Mouse (Mus musculus) gastrocnemius, postnatal 14 days (tissue): ENCODE measurements at regions not wholly inside any gene's neighbourhood (a gene's known extent, or its start where the extent isn't known, plus 50 kb on each side); places are given as distances from the start of the nearest gene placed in this dataset.
"Not testable (repeated sequence)": the region's sequence is repeated elsewhere in the genome, so short reads cannot be mapped to it uniquely, and the experiment has no call there.

ENCODE experiments used
- DNase-seq: peaks from one replicate; pipeline ENCODE4 v3.0.0; 2021; ENCODE audit warnings: mixed read lengths
- intact Hi-C: fragments of 180-260 bp; cut with DNase I; formaldehyde crosslinking; loops from one replicate; pipeline ENCODE4 v1.15.1; 2025; ENCODE audit warnings: low total_unique reads

- intact Hi-C loops = not testable (repeated sequence)
These were observed 189.2 kb upstream of the Rapgef5 start for GRCm38 (mm10) chr12:117327086-117327485.

GRCm38 (mm10) chr12:117330418-117330817 is 185.9 kb upstream of the Rapgef5 start:
- intact Hi-C loops = no loop called here
- no peak for DNase-seq

More at GRCm38 (mm10) chr12:117327086-117327485, 189.2 kb upstream of the Rapgef5 start:
- not testable (repeated sequence) for DNase-seq

- intact Hi-C loops = no loop called here
- DNase-seq = no peak
These were observed 179.4 kb upstream of the Rapgef5 start for GRCm38 (mm10) chr12:117336856-117337255.

GRCm38 (mm10) chr12:117342321-117342720 is 174.0 kb upstream of the Rapgef5 start:
- DNase-seq = no peak
- intact Hi-C loops = no loop called here

- intact Hi-C loops = no loop called here
These were observed 173.2 kb upstream of the Rapgef5 start for GRCm38 (mm10) chr12:117343121-117343520.

GRCm38 (mm10) chr12:117343605-117344004 is 172.7 kb upstream of the Rapgef5 start:
- intact Hi-C loops, DNase-seq: not testable (repeated sequence)

More at GRCm38 (mm10) chr12:117343121-117343520, 173.2 kb upstream of the Rapgef5 start:
- no peak for DNase-seq

GRCm38 (mm10) chr12:117344266-117345087 is 171.8 kb upstream of the Rapgef5 start:
- intact Hi-C loops = no loop called here
- no peak for DNase-seq

GRCm38 (mm10) chr12:117345088-117345977 is 170.9 kb upstream of the Rapgef5 start:
- intact Hi-C loops = no loop called here
- DNase-seq = no peak

- intact Hi-C loops = no loop called here
- no peak for DNase-seq
These were observed 170.2 kb upstream of the Rapgef5 start for GRCm38 (mm10) chr12:117346091-117346490.

- intact Hi-C loops = no loop called here
- no peak for DNase-seq
These were observed 169.1 kb upstream of the Rapgef5 start for GRCm38 (mm10) chr12:117347135-117347534.

- no peak for DNase-seq
- intact Hi-C loops = no loop called here
These were observed 167.8 kb upstream of the Rapgef5 start for GRCm38 (mm10) chr12:117348516-117348915.

GRCm38 (mm10) chr12:117351900-117352299 is 164.4 kb upstream of the Rapgef5 start:
- no peak for DNase-seq
- intact Hi-C loops = loop anchor here (10.0 kb wide), 1 partner anchor 317 kb away; no protein-coding TSS in a partner anchor

- intact Hi-C loops = loop anchor here (10.0 kb wide), 1 partner anchor 318 kb away; no protein-coding TSS in a partner anchor
- no peak for DNase-seq
These were observed 163.8 kb upstream of the Rapgef5 start for GRCm38 (mm10) chr12:117352511-117352910.

GRCm38 (mm10) chr12:117352938-117353337 is 163.3 kb upstream of the Rapgef5 start:
- intact Hi-C loops = loop anchor here (10.0 kb wide), 1 partner anchor 318 kb away; no protein-coding TSS in a partner anchor
- DNase-seq = no peak

- no peak for DNase-seq
- intact Hi-C loops = loop anchor here (10.0 kb wide), 1 partner anchor 323 kb away; no protein-coding TSS in a partner anchor
These were observed 158.5 kb upstream of the Rapgef5 start for GRCm38 (mm10) chr12:117357811-117358210.

- intact Hi-C loops = loop anchor here (10.0 kb wide), 1 partner anchor 324 kb away; no protein-coding TSS in a partner anchor
- DNase-seq = no peak
These were observed 157.4 kb upstream of the Rapgef5 start for GRCm38 (mm10) chr12:117358891-117359290.

GRCm38 (mm10) chr12:117360215-117360614 is 156.1 kb upstream of the Rapgef5 start:
- intact Hi-C loops = no loop called here
- DNase-seq = no peak

- no peak for DNase-seq
- intact Hi-C loops = no loop called here
These were observed 154.5 kb upstream of the Rapgef5 start for GRCm38 (mm10) chr12:117361826-117362225.

- intact Hi-C loops, DNase-seq: not testable (repeated sequence)
These were observed 152.8 kb upstream of the Rapgef5 start for GRCm38 (mm10) chr12:117363457-117363856.

GRCm38 (mm10) chr12:117365181-117365580 is 151.1 kb upstream of the Rapgef5 start:
- intact Hi-C loops = no loop called here
- DNase-seq = no peak
